19 mouse cellular contexts compared by ENCODE assay signal in the genomic region with DNA sequence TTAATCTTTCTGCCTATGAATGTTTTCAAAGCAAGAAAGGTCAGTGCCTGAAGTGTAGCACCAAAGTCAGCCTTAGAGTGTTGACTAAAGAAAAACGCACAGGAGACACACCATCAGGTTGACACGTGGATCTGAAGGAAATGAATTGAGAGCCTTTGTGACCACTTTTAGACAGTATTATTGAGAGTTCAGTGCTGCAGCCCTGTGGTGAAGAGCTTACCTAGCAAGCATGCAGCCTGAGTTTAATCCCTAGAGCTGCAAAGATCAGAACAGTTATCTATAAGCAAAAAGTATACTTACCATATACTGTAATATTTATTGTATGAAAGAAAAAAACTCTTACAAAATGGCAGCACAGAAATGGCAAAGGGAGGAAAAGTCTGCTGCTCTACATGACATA.
DNase-seq lines count a peak whose midpoint lies in the region; ATAC-seq and TF ChIP-seq lines count a peak whose summit lies in the region.
"Had no signal": no experiment of that assay in that cellular context is flagged by ENCODE, and none has a peak within 500 bp of the region (broad histone marks: within the 10 kb centered on the region; RNA-seq: fewer than 3 reads in every experiment).

No protein-coding gene starts in this region.

- intact Hi-C loops in left cerebral cortex, adult 2 months (cut with DNase I) = loop anchor here (10.0 kb wide), 1 partner anchor 406 kb away; a partner anchor contains a TSS
- intact Hi-C loops in left cerebral cortex, postnatal 14 days (cut with DNase I) = loop anchor here (10.0 kb wide), 1 partner anchor 646 kb away; no protein-coding TSS in a partner anchor

- TF ChIP-seq CTCF in heart, postnatal 0 days (IDR thresholded peaks at IDR 0.05; ENCODE audit: low read depth) = 0 out of 2 replicates have a peak, but pooled peaks have one; percentile 19
- TF ChIP-seq CTCF in left cerebral cortex, adult 2 months (IDR thresholded peaks at IDR 0.05) = peak; percentile 21; the same call in 1 of the 2 replicates
- TF ChIP-seq CTCF in brain, embryonic 14.5 days (IDR thresholded peaks at IDR 0.05; ENCODE audit: borderline replicate concordance, extremely low read depth, insufficient read depth, insufficient read length) = peak; percentile 8; the same call in 1 of the 2 replicates

- H3K4me2 ChIP-seq in heart, postnatal 0 days (ENCODE audit: low read depth, low read length) = no peak overlapping the region
- H3K4me2 ChIP-seq in midbrain, embryonic 15.5 days = no peak overlapping the region
- H3K4me2 ChIP-seq: embryonic facial prominence, embryonic 15.5 days; limb, embryonic 12.5 days; neural tube, embryonic 12.5 days had no signal

- H3K36me3 ChIP-seq in heart, postnatal 0 days (replicated peaks; ENCODE audit: control insufficient read depth, insufficient read depth, low read length) = no peaks in the 10 kb centered on the region
- no peaks in the 10 kb centered on the region for H3K36me3 ChIP-seq in heart, embryonic 10.5 days
- H3K36me3 ChIP-seq in midbrain, embryonic 15.5 days (replicated peaks) = no peaks in the 10 kb centered on the region
- H3K36me3 ChIP-seq: embryonic facial prominence, embryonic 15.5 days; neural tube, embryonic 12.5 days had no signal

- WGBS in heart, postnatal 0 days = 51% methylated on average over 2 of the region's 2 CpGs
- WGBS in heart, embryonic 10.5 days = 62% methylated on average over 2 of the region's 2 CpGs
- WGBS in midbrain, embryonic 15.5 days = 36% methylated on average over 2 of the region's 2 CpGs

- TF ChIP-seq EP300 in heart, postnatal 0 days (IDR thresholded peaks at IDR 0.05; ENCODE audit: low read depth) = no peak

- no peak overlapping the region for H3K27ac ChIP-seq in heart, postnatal 0 days (ENCODE audit: low read depth)
- no peak overlapping the region for H3K27ac ChIP-seq in heart, embryonic 10.5 days
- no peak overlapping the region for H3K27ac ChIP-seq in left cerebral cortex, adult 2 months
- no peak overlapping the region for H3K27ac ChIP-seq in midbrain, embryonic 15.5 days
- H3K27ac ChIP-seq: embryonic facial prominence, embryonic 15.5 days; limb, embryonic 12.5 days; liver, embryonic 14.5 days; neural tube, embryonic 12.5 days had no signal

- no peak overlapping the region for H3K4me3 ChIP-seq in heart, postnatal 0 days (ENCODE audit: low read depth, low read length)
- H3K4me3 ChIP-seq in heart, embryonic 10.5 days = no peak overlapping the region
- H3K4me3 ChIP-seq in left cerebral cortex, adult 2 months = no peak overlapping the region
- no peak overlapping the region for H3K4me3 ChIP-seq in midbrain, embryonic 15.5 days
- H3K4me3 ChIP-seq: embryonic facial prominence, embryonic 15.5 days; limb, embryonic 12.5 days; neural tube, embryonic 12.5 days had no signal

- no peaks in the 10 kb centered on the region for H3K9me3 ChIP-seq in heart, postnatal 0 days (replicated peaks; ENCODE audit: control insufficient read depth, low read length)
- no peaks in the 10 kb centered on the region for H3K9me3 ChIP-seq in heart, embryonic 10.5 days
- no peaks in the 10 kb centered on the region for H3K9me3 ChIP-seq in midbrain, embryonic 15.5 days
- H3K9me3 ChIP-seq: embryonic facial prominence, embryonic 15.5 days; limb, embryonic 12.5 days; neural tube, embryonic 12.5 days had no signal

- no peak for DNase-seq in heart, postnatal 0 days (ENCODE audit: low spot score)
- no peak for DNase-seq in heart, embryonic 10.5 days (ENCODE audit: low spot score)
- no peak for DNase-seq in left cerebral cortex, adult 2 months (ENCODE audit: extremely low spot score in 1 of 2, low spot score in 2 of 2)
- DNase-seq in left cerebral cortex, adult 18-20 months (ENCODE audit: low spot score in 2 of 2) = no peak
- peak; percentile 56 for DNase-seq in brain, embryonic 14.5 days (ENCODE audit: low read depth)
- DNase-seq in natural killer cell, adult 2 months (ENCODE audit: low spot score in 2 of 2) = no peak
- DNase-seq in left cerebral cortex, postnatal 14 days (ENCODE audit: low spot score in 2 of 2) = no peak
- DNase-seq: adrenal gland, postnatal 25 days; cerebellum, postnatal 10 days; embryo, embryonic 11 days; heart, adult 18-20 months; kidney, adult 9 months; right cerebral cortex, postnatal 14 days; thymus, postnatal 14 days had no signal

- H3K4me1 ChIP-seq in heart, postnatal 0 days (ENCODE audit: control insufficient read depth, insufficient read depth) = no peaks in the 10 kb centered on the region
- H3K4me1 ChIP-seq in heart, embryonic 10.5 days = no peaks in the 10 kb centered on the region
- peaks cover 2% of the 10 kb centered on the region; the same call in 1 of the 2 replicates for H3K4me1 ChIP-seq in midbrain, embryonic 15.5 days
- H3K4me1 ChIP-seq: embryonic facial prominence, embryonic 15.5 days; limb, embryonic 12.5 days; neural tube, embryonic 12.5 days had no signal

- no peak for ATAC-seq in heart, postnatal 0 days (ENCODE audit: insufficient read depth, low read depth)
- ATAC-seq in midbrain, embryonic 15.5 days (replicated peaks) = 0 out of 2 replicates have a peak, but pooled peaks have one; percentile 40

- H3K9ac ChIP-seq in heart, postnatal 0 days (replicated peaks; ENCODE audit: low read depth, low read length) = no peak overlapping the region
- no peak overlapping the region for H3K9ac ChIP-seq in midbrain, embryonic 15.5 days
- H3K9ac ChIP-seq: embryonic facial prominence, embryonic 15.5 days; limb, embryonic 12.5 days; liver, embryonic 14.5 days; neural tube, embryonic 12.5 days had no signal

- no peak for TF ChIP-seq POLR2A in brain, embryonic 14.5 days (IDR thresholded peaks at IDR 0.05; ENCODE audit: borderline replicate concordance, extremely low read depth, insufficient read depth, insufficient read length, poor library complexity, severe bottlenecking)

- no peaks in the 10 kb centered on the region for H3K27me3 ChIP-seq in heart, postnatal 0 days (ENCODE audit: control insufficient read depth, insufficient read depth, low read length)
- no peaks in the 10 kb centered on the region for H3K27me3 ChIP-seq in heart, embryonic 10.5 days (ENCODE audit: insufficient read depth, poor library complexity, severe bottlenecking)
- no peaks in the 10 kb centered on the region for H3K27me3 ChIP-seq in midbrain, embryonic 15.5 days (replicated peaks)
- H3K27me3 ChIP-seq: embryonic facial prominence, embryonic 15.5 days; limb, embryonic 12.5 days; neural tube, embryonic 12.5 days had no signal
